Mouse (Mus musculus) left cerebral cortex, adult 8-10 months (tissue): ENCODE results near the gene Cldn7. TPM values are rescaled to one million over a fixed set of nuclear protein-coding genes. Genes with fewer than 3 reads are reported as not detected.
A peak's percentile ranks its signal among the peaks of the same experiment; 100 is the strongest.

ENCODE experiments used
- DNase-seq, 2 experiments: peaks; one replicate each; pipeline ENCODE4 v3.0.0; 2022; ENCODE audit warnings: low spot score in 2 of 2
- total RNA-seq, 4 experiments: library from RNA; stranded (reverse); gene quantifications; 2 replicates each; pipeline ENCODE4 v1.2.4; 2022

The Cldn7 gene
- total RNA-seq, 4 experiments from 2014 or later, result not detected

DNA sequence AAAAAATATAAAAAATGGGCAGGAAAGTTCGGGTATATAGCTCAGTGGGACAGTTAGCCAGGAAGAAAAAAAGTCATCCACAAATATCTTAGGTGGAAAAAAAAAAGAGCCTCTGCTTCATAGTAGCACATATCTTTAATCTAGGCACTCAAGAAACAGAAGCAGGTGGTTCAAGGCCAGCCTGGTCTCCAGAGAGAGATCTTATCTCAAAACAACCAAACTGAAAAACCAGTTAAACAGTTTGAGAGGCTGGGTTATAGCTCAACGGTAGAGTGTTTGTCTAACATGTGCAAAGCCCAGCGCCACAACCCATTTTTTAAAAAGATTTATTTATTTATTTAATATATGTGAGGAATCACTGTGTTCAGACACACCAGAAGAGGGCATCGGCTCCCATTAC is 31.5 kb upstream of the Cldn7 start:
- no peak for DNase-seq

GRCm38 (mm10) chr11:69934169-69934568 is 30.4 kb upstream of the Cldn7 start:
- peak in 1 of 2 experiments; percentile 90 for DNase-seq

DNA sequence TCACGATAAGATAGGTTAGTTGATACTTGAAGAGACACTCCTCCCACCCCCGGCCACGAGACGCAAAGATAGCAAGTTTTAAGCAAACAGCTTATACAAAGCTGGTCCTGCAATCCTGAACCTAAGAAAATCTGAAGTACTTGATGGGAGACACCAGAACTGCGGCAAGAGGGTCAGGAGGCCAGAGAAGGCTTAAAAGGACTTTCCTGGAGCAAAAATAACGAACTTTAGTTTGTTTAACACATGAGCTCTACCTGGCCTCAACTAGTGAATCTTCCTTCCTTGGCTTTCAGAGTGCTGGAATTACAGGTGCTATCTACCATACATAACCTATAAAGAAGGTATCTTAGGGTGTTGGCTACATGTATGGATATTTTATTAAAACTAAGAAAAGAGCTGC is 29.9 kb upstream of the Cldn7 start:
- DNase-seq, result no peak

- peak in 1 of 2 experiments; percentile 89 for DNase-seq
Observed at GRCm38 (mm10) chr11:69935137-69935879, 29.3 kb upstream of the Cldn7 start, which contains the start of gene Ybx2. Gene Ybx2 (plus strand): TSS chr11:69935796.

DNA sequence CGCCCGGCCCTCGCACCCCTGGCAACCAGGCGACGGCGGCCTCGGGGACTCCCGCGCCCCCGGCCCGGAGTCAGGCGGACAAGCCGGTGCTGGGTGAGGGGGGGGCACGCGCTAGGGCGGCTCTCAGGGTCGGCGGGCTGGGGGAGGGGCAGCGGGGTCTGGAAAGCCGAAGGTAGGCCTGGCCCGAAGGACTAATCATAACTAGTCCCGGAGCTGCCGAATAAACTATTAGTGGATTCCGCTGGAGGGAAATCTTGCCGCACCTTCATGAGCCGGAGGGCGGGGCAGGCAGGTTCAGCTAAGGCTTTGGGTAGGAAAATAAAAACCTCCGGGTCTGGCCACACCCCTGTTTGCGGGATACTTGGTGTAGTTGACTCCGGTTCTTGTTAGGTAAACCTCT is 28.4 kb upstream of the Cldn7 start:
- DNase-seq, result no peak

GRCm38 (mm10) chr11:69936714-69937347 is 27.7 kb upstream of the Cldn7 start:
- DNase-seq, result no peak

DNA sequence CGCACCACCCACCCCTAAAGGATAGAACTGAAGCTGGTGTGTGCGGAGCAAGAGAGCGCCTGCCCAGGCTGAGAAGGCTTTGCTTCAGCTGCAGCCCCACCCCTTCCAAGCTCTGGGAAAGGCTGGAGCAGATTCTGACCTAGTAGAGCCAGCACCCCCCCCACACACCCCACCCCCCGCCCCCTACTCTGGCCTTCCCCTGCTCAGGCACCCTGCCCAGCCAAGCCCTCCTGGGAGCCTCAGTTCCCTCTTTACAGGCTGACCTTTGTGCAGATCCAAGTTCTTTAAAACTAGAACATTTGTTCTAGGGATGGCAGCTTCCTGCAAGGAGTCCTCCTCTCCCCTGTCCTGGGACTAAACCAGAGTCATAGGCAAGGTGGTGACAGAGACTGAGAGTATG is 27.2 kb upstream of the Cldn7 start:
- DNase-seq, result no peak

DNA sequence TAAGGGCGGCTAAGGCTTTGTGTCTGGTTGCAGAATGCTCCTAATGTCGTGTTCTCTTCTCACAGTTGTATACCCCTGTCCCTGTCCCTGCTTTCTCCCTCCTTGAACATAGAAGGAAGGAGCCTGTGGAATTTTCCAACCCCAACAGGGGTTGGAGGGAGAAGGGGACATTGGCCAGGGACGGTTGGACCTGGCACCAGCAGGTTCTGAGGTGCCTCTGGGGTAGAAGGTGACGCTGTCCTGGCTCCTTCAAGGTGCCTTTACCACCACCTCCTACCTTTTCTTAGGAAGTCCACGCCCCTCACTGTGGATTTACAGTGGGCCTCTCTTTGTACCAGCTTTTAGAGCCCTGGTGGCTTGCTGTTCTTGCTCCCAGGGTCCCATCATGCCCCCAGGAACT is 26.7 kb upstream of the Cldn7 start:
- DNase-seq, result no peak

GRCm38 (mm10) chr11:69938401-69938979 is 26.1 kb upstream of the Cldn7 start:
- DNase-seq, result no peak

- DNase-seq, result no peak
Observed at GRCm38 (mm10) chr11:69939181-69939580, 25.4 kb upstream of the Cldn7 start.

GRCm38 (mm10) chr11:69939731-69940130 is 24.8 kb upstream of the Cldn7 start:
- no peak for DNase-seq

DNA sequence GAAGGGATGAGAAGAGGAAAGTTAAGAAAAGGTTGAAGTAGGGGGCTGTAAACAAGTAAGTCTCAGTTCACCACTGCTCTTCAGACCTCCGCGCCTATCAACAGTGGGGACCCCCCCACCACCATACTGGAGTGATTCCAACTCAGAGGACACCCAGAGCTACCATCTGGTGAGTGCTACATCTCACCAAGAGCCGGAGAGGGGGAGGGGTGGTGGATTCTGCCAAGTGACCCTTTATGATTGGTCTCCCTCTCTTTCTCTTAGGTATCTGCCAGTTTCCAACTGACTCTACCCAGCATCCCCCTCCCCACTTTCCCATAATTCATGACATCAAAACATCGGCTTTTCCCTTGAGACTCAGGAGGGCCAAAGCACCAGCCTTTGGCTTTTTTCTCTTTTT is 23.6 kb upstream of the Cldn7 start:
- no peak for DNase-seq

DNA sequence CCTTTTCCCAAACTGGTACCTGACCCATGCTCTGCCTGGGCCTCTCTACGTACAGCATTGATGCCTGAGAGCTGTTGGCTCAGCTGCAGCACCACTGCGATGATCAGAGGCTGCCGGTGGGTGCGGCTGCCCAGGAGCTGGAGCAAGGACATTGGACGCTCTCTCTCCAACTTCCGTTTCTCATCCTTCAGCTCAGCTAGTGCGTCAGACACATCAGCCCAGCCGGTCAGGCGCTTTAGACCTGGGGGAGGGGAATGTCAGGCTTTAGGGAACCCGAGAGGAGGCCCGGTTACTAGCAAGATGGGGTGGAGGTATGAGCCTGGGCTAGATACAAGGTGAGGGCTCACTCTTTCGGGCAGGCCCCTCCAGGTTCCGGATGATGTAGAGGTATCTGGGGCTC is 19.4 kb upstream of the Cldn7 start:
- DNase-seq, result no peak

DNA sequence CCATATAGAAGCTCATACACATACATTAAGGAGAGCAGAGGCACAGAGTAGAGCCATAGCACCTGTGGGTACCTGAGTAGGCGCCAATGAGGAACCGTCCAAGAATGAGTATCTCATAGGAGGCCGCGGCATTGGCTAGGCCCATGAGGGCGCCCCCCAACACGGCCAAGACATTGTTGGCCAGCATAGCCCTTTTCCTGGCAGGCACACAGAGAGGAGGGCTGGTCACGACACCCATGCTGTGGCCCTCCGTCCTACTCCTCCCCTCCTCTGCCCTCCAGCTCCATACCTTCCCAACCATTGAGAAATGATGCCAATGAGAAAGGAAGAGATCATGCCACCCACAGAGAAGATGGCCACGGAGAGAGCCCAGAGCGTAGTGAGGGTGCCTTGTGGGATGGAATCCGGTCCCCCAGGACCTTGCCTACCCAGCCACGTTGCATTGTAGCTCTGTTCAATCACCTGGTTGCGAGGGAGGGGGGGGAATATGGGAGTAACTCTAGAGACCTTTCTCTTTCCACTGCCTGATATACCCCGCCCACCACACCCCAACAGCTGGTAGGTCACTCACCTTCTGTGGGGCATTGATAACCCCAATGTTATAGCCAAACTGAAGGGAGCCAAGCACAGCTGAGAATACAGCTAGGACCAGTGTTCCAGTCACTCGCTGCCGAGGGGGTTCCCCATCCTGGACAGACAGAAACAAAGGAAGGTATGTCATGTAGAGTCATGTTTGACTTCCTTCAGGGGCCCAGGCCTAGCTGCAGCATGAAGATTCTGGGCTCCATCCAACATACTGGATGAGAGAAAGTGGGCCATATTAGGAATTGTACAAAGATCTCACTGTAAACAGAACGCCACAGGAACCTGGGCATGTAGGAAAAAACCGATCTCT is 18.3 kb upstream of the Cldn7 start:
- no peak for DNase-seq

GRCm38 (mm10) chr11:69947337-69948065 is 17.1 kb upstream of the Cldn7 start:
- DNase-seq, result no peak

DNA sequence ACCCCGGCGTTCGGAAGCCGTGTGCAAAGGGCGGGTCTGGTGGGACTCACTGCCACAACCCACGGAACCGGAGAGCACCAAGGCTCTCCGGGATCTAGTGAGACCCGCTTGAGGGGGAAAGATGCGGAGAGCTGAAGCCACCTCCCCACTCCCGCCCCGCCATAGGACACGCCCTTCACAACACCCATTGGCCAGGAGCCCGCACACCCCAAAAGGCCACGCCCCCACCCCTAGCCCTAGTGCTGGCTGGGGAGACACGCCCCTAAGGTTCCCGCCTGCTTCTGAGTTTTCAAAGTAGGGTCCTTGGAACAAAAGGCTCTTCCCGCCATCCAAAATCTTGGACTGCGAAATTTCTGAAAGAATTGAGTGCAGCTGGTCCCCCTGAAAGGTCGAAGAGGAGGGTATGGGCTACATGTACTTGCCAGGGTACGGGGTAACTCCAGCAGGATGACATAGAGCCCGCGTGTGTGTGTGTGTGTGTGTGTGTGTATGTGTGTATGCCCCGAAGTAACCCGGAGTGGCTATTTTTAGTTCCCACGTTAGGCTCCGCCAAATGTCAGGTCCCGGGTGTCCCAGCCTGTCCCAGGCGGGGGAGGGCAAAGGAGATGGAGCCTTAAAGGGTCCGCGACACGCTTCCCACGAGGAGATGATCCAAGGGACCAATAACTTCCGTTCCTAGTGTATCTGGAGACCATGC is 16.4 kb upstream of the Cldn7 start, which contains the start of gene Slc2a4:
Gene Slc2a4, minus strand, starts transcription at position 123 of the 697 bp plus-strand sequence.
- DNase-seq, result peak; percentile 28 to 34

- peak; percentile 45 to 57 for DNase-seq
Observed at GRCm38 (mm10) chr11:69948763-69949150, 15.8 kb upstream of the Cldn7 start.

- no peak for DNase-seq
Observed at GRCm38 (mm10) chr11:69950807-69951459, 13.6 kb upstream of the Cldn7 start.

GRCm38 (mm10) chr11:69952274-69952673 is 12.3 kb upstream of the Cldn7 start:
- no peak for DNase-seq
